Mouse (Mus musculus) heart, embryonic 13.5 days (tissue): ENCODE results near the gene Atxn2l. TPM values are rescaled to one million over a fixed set of nuclear protein-coding genes. Genes with fewer than 3 reads are reported as not detected.
A peak's percentile ranks its signal among the peaks of the same experiment; 100 is the strongest.
"Not testable (repeated sequence)": the region's sequence is repeated elsewhere in the genome, so short reads cannot be mapped to it uniquely, and the experiment has no call there.

ENCODE experiments used
- ATAC-seq: fragments of 200-750 bp; cut with Nextera tagmentation; 2 replicates; pipeline ENCODE4 v1.8.0; 2017; ENCODE audit warnings: moderate TSS enrichment; ENCODE audit not compliant: insufficient number of reproducible peaks, low FRiP score, low TSS enrichment; ENCODE audit errors: extremely low read depth
- H3K27ac ChIP-seq: fragments of 300-500 bp; sonication (generic); replicated peaks from 2 replicates; pipeline ENCODE4 v1.5.1; 2015; ENCODE audit warnings: moderate library complexity, mild to moderate bottlenecking, inconsistent platforms
- H3K27me3 ChIP-seq: fragments of 300-500 bp; sonication (generic); replicated peaks from 2 replicates; pipeline ENCODE4 v1.6.1; 2015; ENCODE audit warnings: mild to moderate bottlenecking, inconsistent platforms
- H3K36me3 ChIP-seq: fragments of 300-500 bp; sonication (generic); 2 replicates; pipeline ENCODE4 v1.6.1; 2015; ENCODE audit warnings: mild to moderate bottlenecking, inconsistent platforms
- H3K4me1 ChIP-seq: fragments of 300-500 bp; sonication (generic); 2 replicates; pipeline ENCODE4 v1.6.1; 2015; ENCODE audit warnings: inconsistent platforms
- H3K4me2 ChIP-seq: fragments of 300-500 bp; sonication (generic); 2 replicates; pipeline ENCODE4 v1.6.1; 2015; ENCODE audit warnings: inconsistent platforms, mild to moderate bottlenecking, moderate library complexity
- H3K4me3 ChIP-seq: fragments of 300-500 bp; sonication (generic); 2 replicates; pipeline ENCODE4 v1.5.1; 2015; ENCODE audit warnings: moderate library complexity, mild to moderate bottlenecking, inconsistent platforms
- H3K9ac ChIP-seq: fragments of 300-500 bp; sonication (generic); 2 replicates; pipeline ENCODE4 v1.6.1; 2015; ENCODE audit warnings: inconsistent platforms, mild to moderate bottlenecking, moderate library complexity
- H3K9me3 ChIP-seq: fragments of 300-500 bp; sonication (generic); 2 replicates; pipeline ENCODE4 v1.6.1; 2016; ENCODE audit warnings: inconsistent platforms
- WGBS: fragments of 180-500 bp; shearing (Covaris S2); methylation state at CpG from one replicate; pipeline ENCODE4 v1.1.7; 2015; ENCODE audit warnings: mixed read lengths; 5-methylcytosine and 5-hydroxymethylcytosine counted together
- polyA plus RNA-seq: library from polyadenylated mRNA; unstranded; fragments of >200 nt; fragmentation: Nextera tagmentation; extraction: Ambion mirVana; gene quantifications from 2 replicates; pipeline ENCODE4 v1.2.1, GENCODE M21; 2015

Atxn2l gene
- polyA plus RNA-seq, 1 experiment from 2014 or later = 36.1 TPM

GRCm38 (mm10) chr7:126487617-126488385, 15.4 kb downstream of the Atxn2l start:
- Histone ChIP-seq H3K9ac (peak overlapping the region; percentile 88), H3K4me2 (peak overlapping the region; percentile 89), H3K4me1 (peaks cover 16% of the 10 kb centered on the region), H3K4me3 (peak overlapping the region; percentile 76), H3K36me3 (peaks cover 43% of the 10 kb centered on the region), H3K27ac (peak overlapping the region; percentile 66)
- WGBS = 13% methylated on average over 25 of the region's 25 CpGs
- ATAC-seq, H3K27me3 ChIP-seq, H3K9me3 ChIP-seq: not testable (repeated sequence)

- Histone ChIP-seq H3K4me2 (peak within 1 kb of the TSS; percentile 89), H3K4me3 (peak within 1 kb of the TSS; percentile 76), H3K9ac (peak within 1 kb of the TSS; percentile 88), H3K36me3 (peaks cover 35% of the 10 kb centered on the region), H3K27me3 (no peaks in the 10 kb centered on the region), H3K9me3 (no peaks in the 10 kb centered on the region), H3K4me1 (peaks cover 18% of the 10 kb centered on the region), H3K27ac (peak within 1 kb of the TSS; percentile 84)
- under 1% methylated on average over 32 of the region's 32 CpGs for WGBS
- peak; percentile 70; the same call in 1 of the 2 replicates for ATAC-seq
Observed at GRCm38 (mm10) chr7:126487052-126487483, 16.2 kb downstream of the Atxn2l start, which contains the start of gene Tufm. Gene Tufm (plus strand): TSS chr7:126487361.

GRCm38 (mm10) chr7:126482392-126482871, 20.8 kb downstream of the Atxn2l start:
- Histone ChIP-seq H3K27ac (peak overlapping the region; percentile 80), H3K4me1 (peaks cover 8% of the 10 kb centered on the region; the same call in 1 of the 2 replicates), H3K9ac (peak overlapping the region; percentile 80), H3K4me2 (peak overlapping the region; percentile 73), H3K36me3 (no peaks in the 10 kb centered on the region), H3K4me3 (peak overlapping the region; percentile 45), H3K27me3 (no peaks in the 10 kb centered on the region; the same call in 1 of the 2 replicates), H3K9me3 (0 out of 2 replicates have a peak, but pooled peaks cover 6% of the 10 kb centered on the region)
- WGBS = under 1% methylated on average over 23 of the region's 23 CpGs
- ATAC-seq = peak; percentile 84

GRCm38 (mm10) chr7:126481699-126482098, 21.5 kb downstream of the Atxn2l start:
- H3K36me3 ChIP-seq = no peaks in the 10 kb centered on the region
- ATAC-seq = no peak
- 0 out of 2 replicates have a peak, but pooled peaks cover 6% of the 10 kb centered on the region for H3K9me3 ChIP-seq
- H3K9ac ChIP-seq = no peak overlapping the region
- H3K27me3 ChIP-seq = no peaks in the 10 kb centered on the region; the same call in 1 of the 2 replicates
- peaks cover 7% of the 10 kb centered on the region; the same call in 1 of the 2 replicates for H3K4me1 ChIP-seq
- no peak overlapping the region for H3K27ac ChIP-seq
- peak overlapping the region; percentile 45; the same call in 1 of the 2 replicates for H3K4me3 ChIP-seq
- 19% methylated on average over 5 of the region's 5 CpGs for WGBS
- peak overlapping the region; percentile 73; the same call in 1 of the 2 replicates for H3K4me2 ChIP-seq

- H3K36me3 ChIP-seq = peaks cover 31% of the 10 kb centered on the region
- H3K27ac ChIP-seq = peak within 1 kb of the TSS; percentile 95
- H3K9me3 ChIP-seq = no peaks in the 10 kb centered on the region
- peak; percentile 84 for ATAC-seq
- under 1% methylated on average over 53 of the region's 53 CpGs for WGBS
- peaks cover 31% of the 10 kb centered on the region for H3K4me1 ChIP-seq
- H3K4me2 ChIP-seq = peak within 1 kb of the TSS; percentile 93
- peak within 1 kb of the TSS; percentile 94 for H3K4me3 ChIP-seq
- no peaks in the 10 kb centered on the region; the same call in 1 of the 2 replicates for H3K27me3 ChIP-seq
- peak within 1 kb of the TSS; percentile 99 for H3K9ac ChIP-seq
Observed at GRCm38 (mm10) chr7:126474993-126475581, 28.1 kb downstream of the Atxn2l start, which contains the start of gene Sh2b1. Gene Sh2b1 (minus strand): TSS chr7:126475424.

GRCm38 (mm10) chr7:126474486-126474955, 28.7 kb downstream of the Atxn2l start:
- Histone ChIP-seq H3K9ac (peak overlapping the region; percentile 99), H3K36me3 (peaks cover 37% of the 10 kb centered on the region), H3K27ac (peak overlapping the region; percentile 95), H3K4me1 (peaks cover 31% of the 10 kb centered on the region), H3K4me2 (peak overlapping the region; percentile 93), H3K9me3 (no peaks in the 10 kb centered on the region), H3K27me3 (no peaks in the 10 kb centered on the region), H3K4me3 (peak overlapping the region; percentile 94)
- no peak for ATAC-seq
- under 1% methylated on average over 27 of the region's 27 CpGs for WGBS

- peak overlapping the region; percentile 94 for H3K4me3 ChIP-seq
- peaks cover 31% of the 10 kb centered on the region for H3K4me1 ChIP-seq
- no peaks in the 10 kb centered on the region for H3K27me3 ChIP-seq
- peak overlapping the region; percentile 93 for H3K4me2 ChIP-seq
- no peak for ATAC-seq
- H3K9ac ChIP-seq = peak overlapping the region; percentile 99
- WGBS = 77% methylated on average over 9 of the region's 9 CpGs
- no peak overlapping the region; the same call in 1 of the 2 replicates for H3K27ac ChIP-seq
- peaks cover 46% of the 10 kb centered on the region for H3K36me3 ChIP-seq
- no peaks in the 10 kb centered on the region for H3K9me3 ChIP-seq
Observed at GRCm38 (mm10) chr7:126473470-126474086, 29.7 kb downstream of the Atxn2l start.

- 0 out of 2 replicates have a peak overlapping the region, but pooled peaks have one; percentile 2 for H3K9ac ChIP-seq
- no peaks in the 10 kb centered on the region for H3K27me3 ChIP-seq
- H3K4me1 ChIP-seq = peaks cover 31% of the 10 kb centered on the region
- no peak overlapping the region for H3K27ac ChIP-seq
- no peaks in the 10 kb centered on the region for H3K9me3 ChIP-seq
- H3K36me3 ChIP-seq = peaks cover 55% of the 10 kb centered on the region
- H3K4me3 ChIP-seq = no peak overlapping the region
- 89% methylated on average over 16 of the region's 16 CpGs for WGBS
- no peak for ATAC-seq
- H3K4me2 ChIP-seq = no peak overlapping the region
Observed at GRCm38 (mm10) chr7:126472713-126473112, 30.5 kb downstream of the Atxn2l start.

- Histone ChIP-seq H3K27ac (no peak overlapping the region), H3K9ac (0 out of 2 replicates have a peak overlapping the region, but pooled peaks have one; percentile 2), H3K27me3 (no peaks in the 10 kb centered on the region), H3K36me3 (peaks cover 59% of the 10 kb centered on the region), H3K4me1 (peaks cover 31% of the 10 kb centered on the region), H3K4me3 (no peak overlapping the region), H3K4me2 (no peak overlapping the region), H3K9me3 (no peaks in the 10 kb centered on the region)
- no peak for ATAC-seq
- WGBS = 82% methylated on average over 13 of the region's 13 CpGs
Observed at GRCm38 (mm10) chr7:126472306-126472705, 30.9 kb downstream of the Atxn2l start.

GRCm38 (mm10) chr7:126471853-126472252, 31.4 kb downstream of the Atxn2l start:
- Histone ChIP-seq H3K4me1 (peaks cover 33% of the 10 kb centered on the region), H3K27me3 (no peaks in the 10 kb centered on the region), H3K9ac (0 out of 2 replicates have a peak overlapping the region, but pooled peaks have one; percentile 1), H3K9me3 (no peaks in the 10 kb centered on the region), H3K4me2 (no peak overlapping the region), H3K27ac (no peak overlapping the region), H3K4me3 (no peak overlapping the region), H3K36me3 (peaks cover 63% of the 10 kb centered on the region)
- WGBS = 85% methylated on average over 4 of the region's 4 CpGs
- ATAC-seq = no peak
